Mouse (Mus musculus): Measurements from ENCODE around the gene Olfr826. TPM values are rescaled to one million over a fixed set of nuclear protein-coding genes. Genes with fewer than 3 reads are reported as not detected.
A peak's percentile ranks its signal among the peaks of the same experiment; 100 is the strongest.

The Olfr826 gene
- total RNA-seq (2014; rRNA removed), result not detected in 2 replicates
- polyA plus RNA-seq (2012; rRNA removed), result not detected in 2 replicates

- no peaks in the 10 kb centered on the region for H3K27me3 ChIP-seq (ENCODE audit: control insufficient read depth, insufficient read depth, low read length)
- no peak within 1 kb of the TSS for H3K4me3 ChIP-seq (ENCODE audit: insufficient read depth, low read depth, low read length)
- H3K27ac ChIP-seq (replicated peaks; ENCODE audit: insufficient read depth, low read depth, low read length), result no peak within 1 kb of the TSS
- no peak for DNase-seq (ENCODE audit: extremely low read depth, low read depth, low spot score)
- no peaks in the 10 kb centered on the region for H3K79me2 ChIP-seq (ENCODE audit: control insufficient read depth, insufficient read depth, low read length)
- no peaks in the 10 kb centered on the region for H3K36me3 ChIP-seq (ENCODE audit: control insufficient read depth, insufficient read depth, low read length)
- no peak for TF ChIP-seq CTCF (IDR thresholded peaks at IDR 0.05; ENCODE audit: low read depth, low read length)
- TF ChIP-seq POLR2A (IDR thresholded peaks at IDR 0.05; ENCODE audit: extremely low read depth, insufficient read depth, low read length), result no peak
- WGBS, result 52% methylated on average over 1 of the region's 1 CpGs
- H3K9ac ChIP-seq (ENCODE audit: low read depth, low read length), result no peak within 1 kb of the TSS
- H3K4me1 ChIP-seq (ENCODE audit: control insufficient read depth, insufficient read depth, low read length), result no peaks in the 10 kb centered on the region
Measured at GRCm38 (mm10) chr10:130184086-130184485, at the start of gene Olfr826. Olfr826 (minus strand) TSS chr10:130184186.

- WGBS, result 76% methylated on average over 1 of the region's 1 CpGs
- no peak overlapping the region for H3K4me3 ChIP-seq (ENCODE audit: insufficient read depth, low read depth, low read length)
- TF ChIP-seq CTCF (IDR thresholded peaks at IDR 0.05; ENCODE audit: low read depth, low read length), result no peak
- TF ChIP-seq POLR2A (IDR thresholded peaks at IDR 0.05; ENCODE audit: extremely low read depth, insufficient read depth, low read length), result no peak
- H3K27me3 ChIP-seq (ENCODE audit: control insufficient read depth, insufficient read depth, low read length), result no peaks in the 10 kb centered on the region
- no peaks in the 10 kb centered on the region for H3K36me3 ChIP-seq (ENCODE audit: control insufficient read depth, insufficient read depth, low read length)
- no peaks in the 10 kb centered on the region for H3K79me2 ChIP-seq (ENCODE audit: control insufficient read depth, insufficient read depth, low read length)
- no peak overlapping the region for H3K9ac ChIP-seq (ENCODE audit: low read depth, low read length)
- H3K27ac ChIP-seq (replicated peaks; ENCODE audit: insufficient read depth, low read depth, low read length), result no peak overlapping the region
- no peaks in the 10 kb centered on the region for H3K4me1 ChIP-seq (ENCODE audit: control insufficient read depth, insufficient read depth, low read length)
- no peak for DNase-seq (ENCODE audit: extremely low read depth, low read depth, low spot score)
Measured at GRCm38 (mm10) chr10:130232117-130232516, 48.1 kb upstream of the Olfr826 start.

- WGBS, result 85% methylated on average over 5 of the region's 5 CpGs
- Histone ChIP-seq H3K4me1 (ENCODE audit: control insufficient read depth, insufficient read depth, low read length) (no peaks in the 10 kb centered on the region), H3K79me2 (ENCODE audit: control insufficient read depth, insufficient read depth, low read length) (no peaks in the 10 kb centered on the region), H3K27ac (replicated peaks; ENCODE audit: insufficient read depth, low read depth, low read length) (no peak overlapping the region), H3K27me3 (ENCODE audit: control insufficient read depth, insufficient read depth, low read length) (no peaks in the 10 kb centered on the region), H3K4me3 (ENCODE audit: insufficient read depth, low read depth, low read length) (no peak overlapping the region), H3K36me3 (ENCODE audit: control insufficient read depth, insufficient read depth, low read length) (no peaks in the 10 kb centered on the region), H3K9ac (ENCODE audit: low read depth, low read length) (no peak overlapping the region)
- TF ChIP-seq POLR2A (IDR thresholded peaks at IDR 0.05; ENCODE audit: extremely low read depth, insufficient read depth, low read length) (no peak), CTCF (IDR thresholded peaks at IDR 0.05; ENCODE audit: low read depth, low read length) (no peak)
- DNase-seq (ENCODE audit: extremely low read depth, low read depth, low spot score), result no peak
Measured at GRCm38 (mm10) chr10:130229584-130229983, 45.6 kb upstream of the Olfr826 start.

- TF ChIP-seq CTCF (IDR thresholded peaks at IDR 0.05; ENCODE audit: low read depth, low read length) (peak; percentile 59), POLR2A (IDR thresholded peaks at IDR 0.05; ENCODE audit: extremely low read depth, insufficient read depth, low read length) (no peak)
- Histone ChIP-seq H3K9ac (ENCODE audit: low read depth, low read length) (no peak overlapping the region), H3K27me3 (ENCODE audit: control insufficient read depth, insufficient read depth, low read length) (no peaks in the 10 kb centered on the region), H3K4me3 (ENCODE audit: insufficient read depth, low read depth, low read length) (no peak overlapping the region), H3K36me3 (ENCODE audit: control insufficient read depth, insufficient read depth, low read length) (no peaks in the 10 kb centered on the region), H3K79me2 (ENCODE audit: control insufficient read depth, insufficient read depth, low read length) (no peaks in the 10 kb centered on the region), H3K4me1 (ENCODE audit: control insufficient read depth, insufficient read depth, low read length) (no peaks in the 10 kb centered on the region), H3K27ac (replicated peaks; ENCODE audit: insufficient read depth, low read depth, low read length) (no peak overlapping the region)
- 0% methylated on average over 1 of the region's 1 CpGs for WGBS
- DNase-seq (ENCODE audit: extremely low read depth, low read depth, low spot score), result peak; percentile 22
Measured at GRCm38 (mm10) chr10:130228246-130228645, 44.3 kb upstream of the Olfr826 start.

GRCm38 (mm10) chr10:130225034-130225433 is 41.0 kb upstream of the Olfr826 start:
- Histone ChIP-seq H3K4me3 (ENCODE audit: insufficient read depth, low read depth, low read length) (no peak overlapping the region), H3K9ac (ENCODE audit: low read depth, low read length) (no peak overlapping the region), H3K36me3 (ENCODE audit: control insufficient read depth, insufficient read depth, low read length) (no peaks in the 10 kb centered on the region), H3K79me2 (ENCODE audit: control insufficient read depth, insufficient read depth, low read length) (no peaks in the 10 kb centered on the region), H3K27ac (replicated peaks; ENCODE audit: insufficient read depth, low read depth, low read length) (no peak overlapping the region), H3K4me1 (ENCODE audit: control insufficient read depth, insufficient read depth, low read length) (no peaks in the 10 kb centered on the region), H3K27me3 (ENCODE audit: control insufficient read depth, insufficient read depth, low read length) (no peaks in the 10 kb centered on the region)
- no peak for DNase-seq (ENCODE audit: extremely low read depth, low read depth, low spot score)
- 65% methylated on average over 3 of the region's 3 CpGs for WGBS
- TF ChIP-seq CTCF (IDR thresholded peaks at IDR 0.05; ENCODE audit: low read depth, low read length) (no peak), POLR2A (IDR thresholded peaks at IDR 0.05; ENCODE audit: extremely low read depth, insufficient read depth, low read length) (no peak)

GRCm38 (mm10) chr10:130214303-130214702 is 30.3 kb upstream of the Olfr826 start, which contains the start of gene Olfr827:
Olfr827 (minus strand) TSS chr10:130214403.
- DNase-seq (ENCODE audit: extremely low read depth, low read depth, low spot score), result no peak
- no peak within 1 kb of the TSS for H3K9ac ChIP-seq (ENCODE audit: low read depth, low read length)
- H3K4me1 ChIP-seq (ENCODE audit: control insufficient read depth, insufficient read depth, low read length), result no peaks in the 10 kb centered on the region
- H3K4me3 ChIP-seq (ENCODE audit: insufficient read depth, low read depth, low read length), result no peak within 1 kb of the TSS
- no peaks in the 10 kb centered on the region for H3K79me2 ChIP-seq (ENCODE audit: control insufficient read depth, insufficient read depth, low read length)
- TF ChIP-seq CTCF (IDR thresholded peaks at IDR 0.05; ENCODE audit: low read depth, low read length) (no peak), POLR2A (IDR thresholded peaks at IDR 0.05; ENCODE audit: extremely low read depth, insufficient read depth, low read length) (no peak)
- 70% methylated on average over 1 of the region's 1 CpGs for WGBS
- no peaks in the 10 kb centered on the region for H3K36me3 ChIP-seq (ENCODE audit: control insufficient read depth, insufficient read depth, low read length)
- H3K27ac ChIP-seq (replicated peaks; ENCODE audit: insufficient read depth, low read depth, low read length), result no peak within 1 kb of the TSS
- H3K27me3 ChIP-seq (ENCODE audit: control insufficient read depth, insufficient read depth, low read length), result no peaks in the 10 kb centered on the region
